Mouse (Mus musculus) thymus, postnatal 36 days (tissue): ENCODE measurements around the gene Nrip3.

ENCODE experiments used
- DNase-seq, 2 experiments: peaks; one replicate each; pipeline ENCODE4 v3.0.0; 2022; ENCODE audit warnings: mixed read lengths in 2 of 2

Gene Nrip3

DNA sequence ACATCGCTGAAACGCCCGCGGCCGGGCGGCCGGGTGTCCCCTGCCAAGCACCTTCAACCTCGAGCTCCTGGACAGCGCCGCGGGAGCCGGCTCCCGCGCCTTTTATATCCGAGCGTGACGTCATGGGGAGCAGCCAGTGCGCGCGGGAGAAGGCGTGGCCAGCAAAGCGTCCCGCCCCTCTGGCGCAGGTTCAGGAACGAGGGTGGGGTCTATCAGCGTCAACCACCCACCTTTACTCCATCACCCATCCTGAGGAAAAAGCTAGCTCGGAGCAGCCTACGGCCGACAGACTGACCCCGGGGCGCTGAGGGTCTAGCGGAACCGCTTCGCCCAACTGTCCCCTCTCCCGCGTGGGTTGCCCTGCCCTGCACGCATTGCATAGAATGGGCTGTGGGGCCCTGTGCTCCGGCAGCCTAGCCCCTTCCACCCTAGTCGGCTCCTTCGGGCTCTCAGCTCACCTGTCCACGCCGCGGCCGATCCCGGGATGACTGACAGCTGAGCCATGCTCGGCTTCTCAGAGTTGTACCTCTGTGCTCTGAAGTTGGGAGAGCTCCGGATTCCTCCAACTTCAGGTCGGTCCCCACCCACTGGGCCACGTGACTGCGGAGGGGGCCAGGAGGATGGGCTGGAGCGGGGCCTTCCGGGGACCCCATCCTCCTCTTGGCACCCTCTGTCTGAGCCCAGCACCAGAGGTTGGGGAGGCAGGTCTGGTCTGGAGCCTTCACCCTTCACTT, at the start of gene Nrip3:
Gene Nrip3 (minus strand): TSS at position 556 of the 734 bp plus-strand sequence.
- DNase-seq, result peak; percentile 65 to 74

DNA sequence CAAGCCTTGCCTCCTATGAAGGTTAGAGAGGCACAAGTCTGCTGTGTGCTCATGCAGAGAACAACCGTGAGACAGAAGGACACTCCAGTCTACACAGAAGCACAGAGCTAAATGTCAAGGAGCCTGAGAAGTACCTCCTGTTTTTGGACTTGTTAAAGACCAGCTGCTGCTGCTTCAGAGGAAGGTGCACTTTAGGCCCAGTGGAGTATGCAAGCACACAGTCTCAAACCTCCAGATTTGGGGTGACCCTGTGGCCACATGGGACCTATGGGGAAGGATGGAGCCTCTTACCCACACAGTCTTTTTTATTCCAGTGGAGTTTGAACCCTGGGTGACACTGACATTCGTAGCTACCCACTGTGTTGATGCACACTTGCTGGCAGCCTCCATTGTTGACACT, 49.6 kb upstream of the Nrip3 start:
- no peak for DNase-seq

DNA sequence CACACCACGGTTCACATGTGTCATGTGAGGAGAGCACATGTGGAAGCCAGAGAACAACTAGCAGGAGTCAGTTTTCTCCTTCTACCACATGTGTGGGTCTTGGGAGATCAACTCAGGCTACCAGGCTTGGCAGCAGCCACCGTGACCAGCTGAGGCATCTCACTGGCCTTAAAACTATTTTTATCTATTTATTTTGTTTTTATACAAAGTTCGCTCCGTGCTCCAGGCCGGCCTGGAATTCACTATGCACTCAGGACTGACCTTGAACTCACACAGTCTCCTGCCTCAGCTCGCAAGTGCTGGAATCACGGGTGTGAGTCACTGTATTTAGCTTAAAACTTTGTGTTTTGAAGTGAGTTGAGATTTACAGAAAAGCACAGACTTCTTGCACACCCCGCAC, 45.1 kb upstream of the Nrip3 start:
- no peak for DNase-seq

DNA sequence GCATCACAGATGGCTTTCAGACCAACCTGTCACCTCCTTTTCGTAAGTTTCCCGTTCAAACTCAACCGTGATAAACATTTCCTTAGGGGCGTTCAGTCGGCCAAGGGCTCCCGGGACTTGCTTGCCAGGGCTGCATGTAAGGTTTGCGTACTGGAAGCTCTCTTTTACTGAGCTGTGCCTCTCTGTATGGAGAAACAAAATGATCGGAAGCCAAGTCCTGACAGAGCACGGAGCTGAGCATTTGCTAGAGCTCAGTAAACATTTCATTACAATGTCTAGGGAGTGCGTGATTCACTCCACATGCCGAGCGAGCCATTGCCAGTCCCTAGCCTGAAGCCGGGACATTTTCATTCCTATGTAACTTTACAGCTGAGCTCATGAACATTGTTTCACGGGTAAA, 43.5 kb upstream of the Nrip3 start:
- no peak for DNase-seq

DNA sequence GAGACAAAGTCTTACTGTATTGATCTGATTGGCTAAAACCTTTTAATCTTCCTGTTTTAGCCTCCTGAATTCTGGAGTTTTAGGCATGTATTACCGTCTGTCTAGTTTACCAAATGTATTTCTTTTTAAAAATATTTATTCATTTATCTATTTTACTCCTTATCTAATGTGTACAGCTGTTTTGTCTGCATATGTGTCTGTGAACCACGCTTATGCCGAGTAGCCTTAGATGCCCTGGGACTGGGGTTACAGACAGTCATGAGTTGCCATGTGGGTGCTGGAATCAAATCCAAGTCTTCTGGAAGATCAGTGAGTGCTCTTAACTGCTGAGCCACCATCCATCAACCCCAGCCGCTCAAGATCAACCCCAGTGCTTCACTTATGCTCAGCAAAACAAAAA, 36.8 kb upstream of the Nrip3 start:
- DNase-seq, result no peak

DNA sequence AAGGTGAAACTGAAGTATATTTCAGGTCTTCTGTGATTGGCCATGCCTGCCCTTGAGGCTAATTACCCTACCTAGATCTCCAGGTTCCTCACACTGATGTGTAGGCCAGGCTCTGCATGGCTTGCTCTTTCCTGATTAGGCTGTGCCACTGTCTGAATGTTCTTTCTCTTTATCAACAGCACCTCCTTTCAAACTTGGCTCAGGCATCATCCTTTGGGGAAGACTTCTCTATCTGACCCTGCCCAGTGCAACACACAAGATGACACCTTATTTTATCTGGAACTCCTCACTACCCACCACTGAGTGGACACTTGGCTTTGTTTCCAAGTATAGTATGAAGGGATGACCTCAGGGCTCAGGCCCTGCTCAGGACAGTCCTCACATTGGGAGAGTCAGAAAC, 36.1 kb upstream of the Nrip3 start:
- DNase-seq, result no peak

DNA sequence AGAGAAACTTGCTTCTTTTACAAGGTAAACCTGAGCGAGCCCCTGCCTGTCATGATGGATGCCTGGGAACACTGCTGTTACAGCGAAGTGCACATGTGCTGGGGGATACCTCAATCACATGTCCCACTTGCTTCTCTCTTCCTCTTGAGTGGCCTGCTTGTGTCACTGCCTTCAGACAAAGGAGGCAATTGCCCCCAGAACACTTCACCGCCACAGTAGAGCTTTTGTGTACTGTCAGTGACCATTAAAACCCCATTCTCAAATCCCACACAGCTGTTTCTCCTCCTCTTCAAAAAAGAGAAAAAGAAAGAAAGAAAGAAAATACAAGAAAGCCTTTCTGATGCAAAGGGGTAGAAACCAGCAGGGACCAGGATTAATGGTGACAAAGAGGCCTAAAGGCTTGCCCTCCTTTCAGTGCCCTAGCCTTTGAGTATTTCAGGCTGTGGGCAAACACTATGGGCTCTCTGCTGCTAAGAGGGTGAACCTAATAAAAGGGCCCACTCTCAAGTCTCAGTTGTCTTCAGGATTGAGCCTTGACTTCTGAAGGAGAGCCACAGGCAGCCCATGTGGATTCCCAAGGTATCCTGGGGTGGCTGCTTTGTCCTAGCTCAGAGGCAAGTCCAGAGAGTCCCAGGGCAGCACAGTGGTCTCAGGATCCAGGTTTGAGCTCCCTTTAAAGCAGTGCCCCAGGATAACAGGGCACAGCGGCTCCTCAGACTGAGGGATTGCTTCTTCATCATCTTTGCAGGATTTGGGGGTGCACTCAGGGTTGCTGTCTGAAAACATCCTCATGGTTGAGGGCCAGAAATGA, 31.7 kb upstream of the Nrip3 start:
- no peak for DNase-seq

DNA sequence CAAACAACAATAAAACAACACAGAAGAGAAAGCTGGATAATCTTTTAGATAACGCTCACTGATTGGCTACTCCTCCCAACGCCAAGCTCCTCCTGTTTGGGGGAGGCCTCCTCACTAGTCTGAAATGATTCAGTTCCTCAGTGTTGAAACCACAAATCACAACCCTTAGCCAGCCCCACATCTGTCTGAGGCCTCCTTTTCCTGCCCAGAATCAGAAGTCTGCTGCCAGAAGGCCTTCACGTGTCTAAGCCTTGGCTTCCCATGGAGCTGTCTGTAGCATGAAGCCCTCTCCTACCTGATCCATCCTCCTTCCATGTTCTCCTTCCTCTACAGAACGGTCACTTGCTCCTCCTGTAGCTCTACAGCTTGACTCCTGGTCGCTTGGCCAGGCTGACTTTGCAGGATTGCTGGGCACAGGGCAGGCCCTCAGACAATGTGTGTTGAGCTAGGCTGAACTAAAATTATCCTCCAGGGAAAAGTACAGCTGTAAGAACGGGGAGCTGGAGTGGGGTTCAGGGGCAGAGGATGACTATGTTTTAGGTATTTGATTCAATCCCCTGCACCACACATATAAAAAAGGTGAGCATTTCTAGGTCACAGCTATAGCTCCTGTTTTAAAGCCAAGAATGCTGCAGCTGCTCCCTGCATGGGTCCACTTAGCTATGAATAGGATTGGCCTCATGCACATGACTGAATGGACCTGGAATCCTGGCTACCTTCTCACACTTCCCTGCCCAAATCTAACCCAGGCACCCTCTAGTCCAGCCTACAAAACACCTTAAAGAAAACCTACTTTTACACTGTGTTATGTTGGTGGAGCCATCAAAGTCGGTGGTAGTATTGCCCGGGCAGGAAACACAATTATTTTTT, 26.0 kb upstream of the Nrip3 start:
- no peak for DNase-seq

DNA sequence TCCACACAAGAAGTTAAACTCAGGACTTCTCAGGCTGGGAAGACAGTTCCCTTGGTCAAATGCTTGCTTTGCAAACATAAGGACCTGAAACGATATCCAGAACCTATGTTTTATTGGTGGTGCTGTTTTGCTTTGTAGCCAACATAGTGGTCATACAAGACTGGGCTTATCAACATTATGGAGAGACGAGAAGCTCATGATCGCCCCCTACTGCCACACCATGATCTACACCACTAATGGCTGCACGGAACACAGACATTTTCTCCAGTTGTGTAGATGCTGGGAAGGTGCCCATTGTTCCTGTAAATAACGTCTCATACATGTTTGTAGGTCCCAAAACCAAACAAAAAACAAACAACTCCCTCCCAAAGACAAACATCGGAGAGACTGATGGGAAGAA, 23.0 kb upstream of the Nrip3 start:
- DNase-seq, result peak; percentile 19 to 30

DNA sequence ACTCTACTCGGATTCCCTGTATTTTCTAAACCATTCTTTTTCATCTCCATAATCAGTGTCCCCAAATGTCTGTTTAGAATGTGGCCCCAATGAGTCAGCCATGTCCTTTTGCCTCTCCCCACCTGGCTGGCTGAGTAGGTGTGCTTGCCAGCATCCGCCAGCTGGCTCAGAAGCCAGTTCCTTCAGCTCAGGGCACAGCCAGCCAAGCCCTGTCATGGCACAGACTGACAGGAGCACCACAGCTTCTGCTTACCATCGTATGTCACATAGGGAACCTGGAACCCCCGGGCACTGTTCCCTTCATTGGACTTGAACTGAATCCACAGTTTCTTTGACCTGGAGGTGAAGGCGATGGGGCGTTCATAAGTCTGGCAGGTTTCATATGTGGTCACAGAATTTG, 22.5 kb upstream of the Nrip3 start:
- no peak for DNase-seq

DNA sequence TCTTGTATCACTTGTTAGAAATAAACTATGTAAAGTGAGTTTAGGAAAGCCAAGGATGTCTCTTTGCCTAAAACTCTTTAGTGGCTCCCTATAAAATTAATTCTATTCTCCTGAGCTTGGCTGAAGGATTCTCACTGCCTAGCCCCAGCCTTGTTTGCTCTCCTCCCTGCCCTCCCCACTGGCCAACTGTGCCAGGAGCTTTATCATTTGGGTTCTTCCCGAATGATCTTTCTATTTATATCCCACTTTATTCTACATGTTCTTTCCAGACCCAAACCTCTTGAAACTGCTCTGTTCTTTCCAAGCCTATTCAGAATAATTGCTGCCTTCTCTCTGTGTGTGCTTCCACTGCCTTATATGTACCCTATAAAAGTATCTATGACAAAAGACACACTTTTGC, 21.7 kb upstream of the Nrip3 start:
- DNase-seq, result no peak

DNA sequence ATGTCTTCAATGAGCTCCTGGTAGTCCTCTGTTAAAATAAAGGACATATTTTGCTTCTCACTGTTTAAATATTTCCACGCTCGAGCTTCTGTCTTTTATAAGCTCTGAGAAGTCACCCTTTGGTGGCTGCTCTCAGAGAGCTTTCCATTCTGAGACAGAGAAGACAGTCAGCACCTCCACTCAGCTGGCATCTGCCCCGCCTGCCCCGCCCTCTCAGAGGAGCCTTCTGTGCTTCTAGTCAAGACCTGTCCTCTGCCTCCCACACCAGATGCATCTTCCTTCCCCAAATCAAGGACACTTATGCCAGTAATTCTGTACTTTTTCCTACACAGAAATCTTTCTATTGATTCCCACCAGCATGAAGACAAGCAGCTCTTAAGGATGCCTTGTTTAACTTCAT, 18.8 kb upstream of the Nrip3 start:
- DNase-seq, result no peak

DNA sequence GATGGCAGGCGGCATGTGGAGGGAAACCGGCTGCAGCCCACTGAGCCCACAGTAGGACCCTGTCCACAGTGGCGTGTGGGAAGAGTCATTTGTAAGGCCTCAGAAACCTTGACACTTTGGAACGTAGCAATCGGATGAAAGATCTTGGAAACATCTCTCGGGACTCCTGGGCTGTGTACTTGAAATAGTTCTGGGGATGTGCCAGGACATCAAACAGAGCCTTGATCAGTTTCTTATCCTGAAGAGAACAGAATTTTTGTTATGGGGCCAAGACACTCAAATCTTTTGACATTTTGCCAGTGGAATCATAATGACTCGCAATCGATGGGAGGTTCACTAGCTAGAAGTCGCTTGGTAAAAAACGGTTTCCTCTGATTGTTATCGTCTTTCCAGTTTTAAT, 17.3 kb upstream of the Nrip3 start:
- DNase-seq, result no peak

DNA sequence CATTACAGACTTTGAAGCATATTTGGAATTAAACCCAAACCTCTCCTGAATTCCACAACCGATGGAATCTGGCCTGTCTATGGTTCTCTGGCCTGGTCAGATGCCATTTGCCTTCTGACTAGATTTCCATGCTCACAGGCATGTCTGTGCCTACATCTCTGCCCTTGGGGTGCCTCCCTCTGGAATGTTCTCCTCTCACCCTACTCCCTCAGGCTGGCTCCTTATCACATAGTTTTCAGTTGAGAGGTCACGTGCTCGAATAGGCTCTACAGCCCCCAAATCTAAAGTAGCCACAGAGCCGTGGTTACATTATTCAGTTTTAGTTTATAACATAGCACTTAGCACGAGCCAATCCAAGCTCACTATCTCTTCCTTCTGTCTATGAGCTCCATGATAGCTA, 13.7 kb upstream of the Nrip3 start:
- DNase-seq, result no peak

DNA sequence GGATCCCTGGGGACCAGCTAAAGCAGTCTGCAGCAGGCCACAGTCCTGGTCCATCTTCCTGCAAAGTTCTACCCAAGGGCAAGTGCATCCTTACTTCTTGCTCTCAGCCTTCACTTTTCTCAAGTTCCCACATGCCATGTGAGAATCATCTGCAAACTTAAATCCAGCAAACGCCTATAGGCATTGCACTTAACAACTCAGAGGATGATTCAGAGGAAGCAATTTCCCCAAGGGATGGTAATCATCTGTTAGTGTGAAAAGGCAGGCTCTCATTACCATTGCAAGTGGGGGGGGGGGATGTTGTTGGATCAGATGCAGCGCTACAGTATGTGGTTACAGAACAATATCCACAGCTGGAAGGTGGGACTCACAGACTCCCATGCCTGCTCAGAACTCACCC, 12.7 kb upstream of the Nrip3 start:
- DNase-seq, result no peak

DNA sequence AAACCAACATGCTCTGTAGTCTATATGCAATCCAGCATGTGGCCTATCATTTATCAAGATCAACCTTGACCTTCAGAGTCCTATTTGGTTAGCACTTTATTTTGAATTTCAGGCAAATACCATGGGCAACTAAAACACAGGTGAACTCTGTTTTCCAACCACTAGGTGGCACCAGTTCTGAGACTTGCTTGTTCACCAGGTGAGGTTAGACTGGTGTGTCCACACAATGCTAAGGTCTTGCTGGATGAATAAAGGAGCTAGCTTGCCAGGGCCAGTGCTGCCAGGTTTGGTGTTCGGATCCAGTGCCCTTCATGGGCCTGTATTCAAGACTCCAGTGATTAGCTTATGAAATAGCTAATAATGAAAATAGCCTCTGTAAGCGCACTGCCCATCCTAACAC, 10.9 kb upstream of the Nrip3 start:
- DNase-seq, result peak; percentile 9 to 22

DNA sequence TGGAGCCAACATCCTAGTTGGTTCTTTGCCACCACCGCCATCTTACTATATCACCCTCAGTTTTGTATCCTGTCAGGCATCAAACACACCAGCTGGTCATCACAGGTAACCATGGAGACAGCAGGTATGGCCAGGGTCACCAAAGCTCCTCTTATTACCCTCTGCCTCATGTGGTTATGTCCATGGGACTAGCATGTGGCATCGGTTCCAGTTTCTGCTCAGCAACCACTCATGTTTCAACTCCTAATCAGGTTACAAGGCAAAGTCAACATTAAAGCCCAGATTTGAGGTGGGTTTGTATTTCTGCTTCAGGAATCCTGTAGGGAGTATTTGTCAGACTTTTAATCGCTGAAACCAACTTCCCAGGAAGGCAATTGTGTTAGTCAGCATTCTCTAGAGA, 9.0 kb upstream of the Nrip3 start:
- DNase-seq, result no peak

DNA sequence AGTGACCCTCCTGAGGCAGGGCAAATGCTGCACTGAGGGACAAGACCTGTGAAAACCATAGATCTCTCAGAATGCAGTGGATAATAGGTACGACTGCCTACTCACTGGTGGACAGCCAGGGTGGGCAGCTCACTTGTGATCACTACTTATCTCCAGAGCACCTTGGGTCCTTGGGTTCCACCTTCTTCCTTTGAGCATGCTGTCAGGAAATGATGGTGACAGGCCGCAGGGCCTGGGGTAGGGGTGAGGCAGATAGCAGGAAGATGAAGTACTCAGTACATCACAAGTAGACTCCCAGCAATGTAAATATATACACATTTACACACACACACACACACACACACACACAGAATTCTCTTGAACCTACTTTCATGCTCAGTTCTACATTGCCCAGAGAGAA, 6.0 kb upstream of the Nrip3 start:
- DNase-seq, result no peak

DNA sequence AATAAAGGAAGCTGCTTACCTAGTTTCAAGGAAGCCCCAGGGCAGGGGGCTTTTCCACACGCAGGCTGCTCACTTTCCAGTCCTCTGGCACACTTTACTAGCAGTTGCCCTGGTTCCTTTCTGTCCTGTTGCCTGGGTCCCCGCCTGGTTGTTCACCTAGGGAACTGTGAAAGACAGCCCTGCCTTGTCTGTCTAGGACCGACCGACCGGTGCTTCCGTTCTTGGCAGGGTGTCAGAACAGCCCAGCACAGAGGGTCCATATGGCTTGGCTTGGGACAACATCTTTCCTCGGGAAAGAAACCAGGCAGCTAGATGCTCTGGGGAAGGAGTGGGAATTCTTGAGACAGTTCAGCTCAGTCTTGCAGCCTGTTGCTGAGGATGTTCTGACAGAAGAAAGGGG, 1.5 kb upstream of the Nrip3 start:
- DNase-seq, result no peak

DNA sequence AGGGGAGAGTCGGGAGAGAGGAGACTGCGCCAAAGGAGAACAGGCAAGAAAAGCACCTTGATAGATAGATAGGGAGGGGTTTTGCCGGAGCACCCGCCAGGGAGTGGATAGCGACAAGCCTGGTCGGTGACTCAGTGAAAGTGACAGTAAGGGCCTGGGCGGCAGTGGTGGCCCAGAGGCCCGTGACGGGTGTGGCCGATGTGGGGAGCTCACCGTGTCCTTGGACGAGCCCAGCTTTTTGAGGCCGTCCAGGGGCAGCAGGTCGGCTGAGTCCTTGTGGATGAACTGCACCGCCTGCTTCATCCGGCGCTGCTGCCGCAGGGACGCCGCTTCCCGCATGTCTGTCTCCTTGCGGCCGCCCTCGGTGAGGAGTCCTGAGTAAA, 747 bp downstream of the Nrip3 start:
- DNase-seq, result no peak

DNA sequence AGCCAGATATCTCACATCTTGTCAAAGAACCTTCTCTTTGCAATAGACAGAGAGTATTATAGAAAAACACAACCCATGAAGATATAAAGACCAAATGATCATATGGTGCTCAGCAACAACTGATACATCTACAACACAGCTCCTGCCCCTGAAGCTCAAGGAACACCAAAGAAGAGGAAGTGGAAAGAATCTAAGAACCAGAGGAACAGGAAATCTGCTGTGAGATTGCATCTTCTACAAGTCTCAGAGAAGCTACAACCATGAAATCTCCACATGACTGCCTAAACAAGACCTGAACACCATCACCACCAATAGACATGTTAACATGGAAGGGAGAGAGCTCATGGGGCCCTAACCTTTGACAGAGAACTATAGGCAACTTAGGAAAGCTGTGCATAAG, 9.6 kb downstream of the Nrip3 start:
- no peak for DNase-seq

DNA sequence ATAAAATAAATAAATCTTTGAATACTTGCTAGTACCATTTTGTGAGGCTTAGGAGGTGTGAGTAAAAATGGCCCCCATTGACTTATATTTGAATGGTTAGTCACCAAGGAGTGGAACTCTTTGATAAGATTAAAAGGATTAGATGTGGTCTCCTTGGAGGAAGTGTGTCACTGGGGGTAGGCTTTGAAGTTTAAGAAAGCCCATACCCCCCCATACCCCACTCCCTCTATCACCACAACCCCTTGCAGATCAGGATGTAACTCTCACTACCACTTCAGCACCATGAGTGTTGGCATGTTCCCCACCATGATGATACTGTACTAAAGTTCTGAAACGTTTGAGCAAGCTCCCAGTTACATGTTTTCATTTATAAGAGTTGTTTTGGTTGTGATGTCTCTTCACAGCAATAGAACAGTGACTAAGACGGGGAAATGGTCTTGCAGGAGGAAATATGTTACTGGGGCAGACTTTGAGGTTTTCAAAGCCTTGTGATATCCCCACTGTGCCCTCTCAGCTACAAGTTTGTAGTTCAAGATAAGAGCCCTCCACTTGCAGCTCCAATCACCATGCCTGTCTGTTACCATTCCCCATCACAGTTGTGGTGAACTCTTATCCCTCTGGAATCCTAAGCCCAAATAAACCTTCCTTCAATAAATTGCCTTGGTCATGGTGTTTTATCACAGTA, 13.0 kb downstream of the Nrip3 start:
- no peak for DNase-seq
